Mouse (Mus musculus): ENCODE measurements around the gene Naa80.
A peak's percentile ranks its signal among the peaks of the same experiment; 100 is the strongest.
"Not testable (repeated sequence)": the region's sequence is repeated elsewhere in the genome, so short reads cannot be mapped to it uniquely, and the experiment has no call there.

Gene Naa80

GRCm38 (mm10) chr9:107571534-107572326 lies 7.0 kb upstream of the Naa80 start:
- no peak for DNase-seq (ENCODE audit: low read depth in 2 of 2, low spot score in 2 of 2)

- DNase-seq (ENCODE audit: low read depth in 2 of 2, low spot score in 2 of 2) = no peak
Measured at GRCm38 (mm10) chr9:107572327-107572662, 6.4 kb upstream of the Naa80 start.

GRCm38 (mm10) chr9:107573774-107574173 lies 4.9 kb upstream of the Naa80 start:
- DNase-seq (ENCODE audit: low read depth in 2 of 2, low spot score in 2 of 2) = not testable (repeated sequence)

GRCm38 (mm10) chr9:107575579-107576356 lies 2.9 kb upstream of the Naa80 start:
- no peak for DNase-seq (ENCODE audit: low read depth in 2 of 2, low spot score in 2 of 2)

GRCm38 (mm10) chr9:107576357-107577107 lies 2.2 kb upstream of the Naa80 start, which contains the start of gene Hyal1:
TSS of gene Hyal1 (plus strand) at chr9:107576927.
- DNase-seq (ENCODE audit: low read depth in 2 of 2, low spot score in 2 of 2) = no peak

GRCm38 (mm10) chr9:107577871-107578270 lies 816 bp upstream of the Naa80 start:
- no peak for DNase-seq (ENCODE audit: low read depth in 2 of 2, low spot score in 2 of 2)

- DNase-seq (ENCODE audit: low read depth in 2 of 2, low spot score in 2 of 2) = no peak
Measured at GRCm38 (mm10) chr9:107579023-107579900, 575 bp downstream of the Naa80 start.

GRCm38 (mm10) chr9:107580501-107581317 lies 2.0 kb downstream of the Naa80 start, which contains the start of gene Hyal3:
TSS of gene Hyal3 (plus strand) at chr9:107580818.
- DNase-seq (ENCODE audit: low read depth in 2 of 2, low spot score in 2 of 2) = peak; percentile 80 to 82

- DNase-seq (ENCODE audit: low read depth in 2 of 2, low spot score in 2 of 2) = no peak
Measured at GRCm38 (mm10) chr9:107581584-107581983, 2.9 kb downstream of the Naa80 start.

- no peak for DNase-seq (ENCODE audit: low read depth in 2 of 2, low spot score in 2 of 2)
Measured at GRCm38 (mm10) chr9:107582509-107583062, 3.9 kb downstream of the Naa80 start.

- no peak for DNase-seq (ENCODE audit: low read depth in 2 of 2, low spot score in 2 of 2)
Measured at GRCm38 (mm10) chr9:107583174-107583573, 4.5 kb downstream of the Naa80 start.

- no peak for DNase-seq (ENCODE audit: low read depth in 2 of 2, low spot score in 2 of 2)
Measured at GRCm38 (mm10) chr9:107586504-107586903, 7.8 kb downstream of the Naa80 start.

GRCm38 (mm10) chr9:107586974-107587832 lies 8.5 kb downstream of the Naa80 start, which contains the start of gene Ifrd2:
TSS of gene Ifrd2 (plus strand) at chr9:107587642.
- DNase-seq (ENCODE audit: low read depth in 2 of 2, low spot score in 2 of 2) = peak; percentile 95 to 97

- no peak for DNase-seq (ENCODE audit: low read depth in 2 of 2, low spot score in 2 of 2)
Measured at GRCm38 (mm10) chr9:107587833-107588639, 9.3 kb downstream of the Naa80 start.

- DNase-seq (ENCODE audit: low read depth in 2 of 2, low spot score in 2 of 2) = no peak
Measured at GRCm38 (mm10) chr9:107590058-107590772, 11.5 kb downstream of the Naa80 start.

- no peak for DNase-seq (ENCODE audit: low read depth in 2 of 2, low spot score in 2 of 2)
Measured at GRCm38 (mm10) chr9:107590773-107591060, 12.0 kb downstream of the Naa80 start.

Data from CD8-positive naive resting alpha-beta T cell, adult 2 months (primary cell).